Mouse (Mus musculus): ENCODE results near the gene Bmpr1b.

Gene Bmpr1b

DNA sequence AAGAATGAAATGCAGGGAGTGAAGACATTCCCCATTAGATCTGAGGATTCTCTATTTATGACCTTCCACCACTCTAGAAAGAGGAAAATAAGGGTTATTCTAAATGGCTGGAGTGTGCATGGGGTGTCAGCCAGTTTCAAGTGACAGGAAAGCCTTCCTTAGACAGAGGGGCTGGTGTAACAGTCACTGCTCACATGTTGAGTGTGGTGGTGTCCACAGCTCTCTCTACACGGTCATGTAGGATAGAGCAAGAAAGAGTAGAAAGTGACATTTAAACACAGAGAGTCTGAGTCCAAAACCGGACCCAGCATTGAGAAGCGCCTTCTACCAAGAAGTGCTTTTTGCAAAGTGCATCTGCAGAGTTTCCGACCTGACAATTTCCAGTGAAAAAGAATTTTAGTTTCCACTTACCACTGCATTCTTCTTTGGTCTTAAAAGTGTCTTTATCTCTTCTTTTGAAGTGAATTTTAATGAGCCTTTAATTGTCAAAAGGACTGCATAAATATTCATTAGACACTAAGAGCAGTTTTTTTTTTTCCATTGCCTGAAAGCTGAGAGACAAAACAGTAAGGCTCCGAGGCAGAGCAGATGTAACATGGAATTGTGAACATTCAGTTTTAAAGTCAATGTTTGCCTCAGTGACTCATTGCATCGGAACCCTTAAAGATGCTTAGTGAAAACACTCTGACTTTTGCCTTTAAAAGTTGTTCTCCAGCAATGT is 263.2 kb downstream of the Bmpr1b start:
- no peak for DNase-seq (ENCODE audit: low spot score in 2 of 2)

DNA sequence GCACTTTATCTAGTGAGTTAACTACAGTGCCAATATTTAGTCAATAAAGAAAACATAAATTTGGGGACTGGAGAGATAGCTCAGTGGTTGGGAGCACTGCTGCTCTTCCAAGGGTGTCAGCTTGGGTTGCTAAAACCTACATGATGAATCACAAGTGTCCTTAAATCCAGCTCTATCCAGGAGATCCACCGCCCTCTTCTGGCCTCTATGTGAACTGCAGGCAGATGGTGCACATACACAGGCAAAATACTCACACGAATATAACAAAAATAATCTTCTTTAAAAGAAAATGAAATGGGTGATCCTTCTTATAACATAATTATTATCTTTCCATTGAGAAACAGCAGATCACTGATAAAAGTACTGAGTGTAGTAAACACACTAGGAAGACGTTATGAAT is 268.9 kb downstream of the Bmpr1b start:
- no peak for DNase-seq (ENCODE audit: low spot score in 2 of 2)

DNA sequence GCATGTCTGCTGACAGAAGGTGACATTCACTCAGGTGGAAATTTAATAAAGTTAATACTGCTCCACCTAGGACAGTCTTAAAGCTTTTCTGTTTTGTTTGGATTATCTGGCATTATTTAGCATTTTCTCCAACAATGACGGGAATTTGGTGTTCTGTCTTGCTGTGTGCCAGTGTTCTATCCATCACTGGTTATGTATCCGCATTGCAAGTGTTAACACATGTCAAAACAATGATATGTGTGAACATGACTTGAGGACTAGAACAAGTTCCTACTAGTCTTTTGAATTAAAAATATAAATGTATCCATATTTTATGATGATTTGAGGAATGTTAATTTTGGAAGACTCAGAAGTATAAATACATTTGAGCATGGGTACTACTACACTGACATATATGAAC is 269.7 kb downstream of the Bmpr1b start:
- DNase-seq (ENCODE audit: low spot score in 2 of 2) = no peak

DNA sequence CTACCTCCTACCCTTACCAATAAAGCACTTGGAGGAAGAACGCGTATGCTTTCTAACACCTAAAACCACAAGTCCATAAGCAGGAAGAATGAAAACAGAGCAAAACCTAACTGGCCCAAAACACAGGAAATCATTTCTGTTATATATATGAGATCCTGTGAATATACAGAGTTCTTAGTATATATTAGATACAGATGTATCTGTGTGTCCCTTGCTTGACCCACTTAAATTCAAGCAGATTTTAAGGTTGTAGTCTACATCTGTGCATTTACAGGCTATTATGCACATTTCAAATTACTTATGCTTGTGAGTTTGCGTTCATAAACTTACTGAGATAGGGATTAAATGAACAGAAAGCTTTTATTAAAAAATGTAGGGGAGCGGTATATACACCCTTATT is 271.5 kb downstream of the Bmpr1b start:
- no peak for DNase-seq (ENCODE audit: low spot score in 2 of 2)

DNA sequence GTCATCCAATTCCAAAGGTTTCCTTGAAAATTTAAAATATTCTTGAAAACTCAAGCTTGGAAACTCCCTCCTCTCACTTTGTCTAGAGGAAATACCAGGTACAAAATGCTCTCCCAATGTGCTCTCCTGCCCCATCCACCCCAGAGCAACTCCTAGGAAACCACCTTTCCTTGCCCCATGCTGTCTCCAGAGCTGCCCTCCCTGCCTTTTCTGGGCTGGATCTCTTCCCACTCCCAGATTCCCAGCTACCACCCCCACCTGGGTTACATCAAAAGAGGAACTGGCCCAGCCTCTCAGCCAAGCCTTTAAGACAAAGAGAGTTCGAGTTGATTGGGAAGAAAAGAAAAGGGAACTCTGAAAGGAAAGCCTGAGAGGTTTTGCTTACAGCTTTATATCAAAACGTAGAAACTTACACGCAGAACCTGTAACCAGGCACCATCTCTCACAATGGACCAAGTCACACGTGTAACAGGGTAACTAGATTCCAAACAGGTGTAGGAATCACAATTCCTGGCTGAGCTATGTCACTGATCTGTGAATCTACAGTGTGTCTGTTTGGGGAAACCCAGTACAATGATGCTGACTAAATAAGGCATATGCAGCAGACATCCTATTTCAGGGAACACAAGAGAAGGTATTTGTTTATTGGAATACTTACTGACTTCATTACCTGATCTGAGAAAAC is 272.2 kb downstream of the Bmpr1b start:
- DNase-seq (ENCODE audit: low spot score in 2 of 2) = no peak

DNA sequence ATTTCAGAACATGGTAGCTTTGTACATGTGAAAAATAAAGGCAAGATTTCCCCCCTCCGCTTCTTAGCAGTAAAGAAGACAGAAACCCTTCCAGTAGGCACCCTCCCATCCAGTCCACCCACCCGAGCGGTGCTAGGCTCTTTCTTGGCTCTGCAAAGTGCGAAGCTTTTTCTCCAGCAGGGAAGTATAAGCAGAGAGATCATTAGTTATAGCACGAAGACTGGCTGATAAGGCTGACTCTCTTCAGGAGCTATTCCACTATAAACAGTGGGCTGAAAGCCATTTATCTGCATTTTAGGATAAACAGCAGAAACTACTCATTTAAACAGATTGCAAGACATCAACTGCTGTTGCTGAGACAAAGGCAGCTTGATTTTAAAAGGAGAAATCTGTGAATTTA is 274.1 kb downstream of the Bmpr1b start:
- DNase-seq (ENCODE audit: low spot score in 2 of 2) = no peak

DNA sequence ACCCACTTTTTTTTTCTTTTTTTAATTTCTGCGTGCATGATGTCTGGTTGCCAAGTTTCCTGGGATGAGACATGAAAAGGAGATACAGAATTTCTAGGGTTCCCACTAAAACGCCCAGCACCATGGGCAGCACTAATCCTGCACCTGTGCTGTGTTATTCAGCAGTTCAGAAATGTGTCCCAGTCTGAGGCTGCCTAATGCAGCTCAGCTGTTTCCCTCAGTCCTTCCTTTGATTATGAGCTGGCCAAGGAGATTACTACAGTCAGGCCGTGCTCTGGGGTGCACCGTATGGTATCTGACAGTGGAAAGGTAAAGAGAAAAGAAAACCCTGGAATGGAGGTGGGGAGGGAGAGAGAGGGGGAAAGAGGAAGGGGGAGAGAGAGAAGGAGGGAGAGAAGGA is 278.6 kb downstream of the Bmpr1b start:
- no peak for DNase-seq (ENCODE audit: low spot score in 2 of 2)

DNA sequence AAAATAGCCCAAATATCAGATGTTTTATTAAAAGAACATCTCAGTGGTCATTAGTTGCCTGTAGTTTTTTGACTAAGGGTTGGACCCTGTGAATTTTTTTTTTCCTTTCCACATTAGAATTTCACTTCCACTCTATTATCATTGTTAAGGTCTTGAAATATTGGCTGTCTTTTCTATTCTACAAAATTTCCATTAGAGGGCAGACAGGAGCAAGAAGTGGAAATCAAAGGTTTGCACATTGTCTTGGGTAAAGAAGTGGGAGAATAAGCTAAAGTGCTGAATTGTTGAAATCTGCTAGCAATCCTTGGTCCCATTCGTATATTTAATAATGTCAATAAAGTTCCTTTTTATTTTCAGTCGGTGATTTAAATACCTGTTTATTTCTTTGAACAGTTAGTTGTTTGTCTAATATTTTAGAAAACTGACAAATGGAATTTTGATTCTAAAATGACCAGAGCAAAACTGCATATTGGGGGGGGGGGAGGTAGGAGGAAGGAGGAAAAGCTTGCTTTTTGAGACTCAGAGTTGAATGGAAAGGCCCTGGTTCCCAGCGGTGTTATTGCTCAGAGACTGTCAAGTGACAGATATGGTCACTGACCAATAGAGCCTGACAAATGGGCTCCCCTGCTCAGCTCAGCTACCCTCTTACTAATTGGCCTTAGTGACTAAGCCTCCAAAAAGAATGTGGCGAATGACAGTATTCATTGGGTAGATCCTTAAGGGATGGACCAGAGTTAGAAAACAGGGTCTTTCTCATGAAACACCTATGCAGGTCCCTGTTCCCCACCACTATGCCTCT is 281.6 kb downstream of the Bmpr1b start:
- no peak for DNase-seq (ENCODE audit: low spot score in 2 of 2)

DNA sequence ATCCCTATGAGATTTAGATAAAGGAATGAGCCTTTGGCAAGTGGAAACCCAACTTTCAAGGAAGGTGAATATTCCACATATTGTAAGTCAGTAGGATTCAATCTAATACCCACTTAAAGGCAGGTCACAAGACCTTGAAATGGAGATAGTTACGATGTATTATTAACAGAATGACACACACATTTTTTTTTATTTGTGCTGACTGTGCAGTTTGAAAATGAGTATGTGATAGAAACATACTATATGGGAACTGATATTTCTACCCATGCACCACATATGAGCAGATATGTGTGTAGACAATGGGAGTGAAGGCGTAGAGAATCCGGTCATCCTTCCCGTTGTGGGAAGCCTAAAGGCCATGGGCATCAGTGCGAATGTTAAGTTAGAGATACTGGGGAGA is 285.0 kb downstream of the Bmpr1b start:
- DNase-seq (ENCODE audit: low spot score in 2 of 2) = no peak

DNA sequence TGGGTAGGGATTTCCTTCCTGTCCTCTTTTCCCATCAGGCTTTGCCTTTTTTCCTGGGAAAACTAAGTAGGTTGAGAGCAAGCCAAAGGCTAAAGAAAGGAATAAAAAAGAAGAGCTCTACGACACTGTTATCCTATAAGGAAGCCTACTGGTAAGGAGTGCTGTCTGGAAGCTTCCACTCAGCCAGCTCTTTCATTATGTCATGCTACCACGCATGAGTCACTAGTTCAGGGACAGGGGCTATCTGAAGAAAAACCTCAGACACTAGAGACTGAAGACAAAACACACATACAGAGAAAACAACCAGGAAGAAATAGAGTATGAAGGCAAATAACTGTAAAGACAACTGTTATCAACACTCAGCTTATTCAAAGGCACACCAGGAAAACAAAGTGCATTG is 286.7 kb downstream of the Bmpr1b start:
- DNase-seq (ENCODE audit: low spot score in 2 of 2) = no peak

DNA sequence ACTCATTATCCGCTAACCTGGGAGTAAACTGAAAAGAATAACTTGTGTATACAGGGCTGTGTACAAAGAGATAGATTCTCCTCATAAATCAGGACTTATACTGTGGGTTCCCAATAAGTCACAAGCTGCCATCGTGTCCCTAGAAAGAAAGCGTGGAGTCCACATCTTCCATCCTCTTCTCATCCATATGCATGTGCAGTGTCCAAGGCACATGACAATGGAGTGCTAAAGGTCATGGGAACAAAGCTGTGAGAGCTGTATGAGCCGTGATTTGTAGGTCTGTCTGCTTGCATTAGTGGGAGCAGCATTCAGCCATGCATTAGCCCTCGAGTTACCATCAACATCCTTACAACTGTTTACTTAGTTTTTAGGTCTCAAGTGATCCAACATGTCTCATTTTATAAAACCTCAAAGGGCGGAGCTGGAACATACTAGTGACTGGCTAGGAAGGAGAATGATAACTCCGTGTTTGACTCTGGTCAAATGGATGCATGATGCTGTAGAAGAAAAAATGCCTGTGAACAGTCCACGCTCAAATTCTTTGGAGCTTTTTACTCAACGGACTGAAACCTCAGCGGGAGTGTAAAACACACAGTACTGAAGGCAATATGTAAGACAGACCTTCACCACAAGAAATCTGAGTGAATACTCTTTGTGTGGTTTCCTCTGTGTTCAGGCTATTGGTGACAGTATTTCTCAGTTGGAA is 296.7 kb downstream of the Bmpr1b start:
- no peak for DNase-seq (ENCODE audit: low spot score in 2 of 2)

DNA sequence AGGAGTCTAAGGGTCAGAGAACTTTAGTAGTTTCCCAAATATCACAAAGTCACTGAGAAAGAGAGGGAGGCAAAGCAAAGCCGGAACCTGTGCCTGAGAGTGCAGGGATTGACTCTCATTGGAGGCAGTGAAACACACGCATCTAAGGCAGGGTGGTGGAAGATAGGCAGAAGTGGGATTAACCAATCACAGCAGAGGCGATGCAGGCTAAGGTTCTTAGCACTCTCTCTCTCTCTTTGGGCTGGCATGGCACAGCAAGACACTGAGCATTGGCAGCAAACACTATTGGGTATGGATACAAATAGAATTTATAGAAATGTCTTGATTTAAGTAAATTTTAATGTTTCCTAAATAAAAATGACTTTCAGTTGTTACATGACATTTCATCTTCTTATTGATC is 297.4 kb downstream of the Bmpr1b start:
- no peak for DNase-seq (ENCODE audit: low spot score in 2 of 2)

DNA sequence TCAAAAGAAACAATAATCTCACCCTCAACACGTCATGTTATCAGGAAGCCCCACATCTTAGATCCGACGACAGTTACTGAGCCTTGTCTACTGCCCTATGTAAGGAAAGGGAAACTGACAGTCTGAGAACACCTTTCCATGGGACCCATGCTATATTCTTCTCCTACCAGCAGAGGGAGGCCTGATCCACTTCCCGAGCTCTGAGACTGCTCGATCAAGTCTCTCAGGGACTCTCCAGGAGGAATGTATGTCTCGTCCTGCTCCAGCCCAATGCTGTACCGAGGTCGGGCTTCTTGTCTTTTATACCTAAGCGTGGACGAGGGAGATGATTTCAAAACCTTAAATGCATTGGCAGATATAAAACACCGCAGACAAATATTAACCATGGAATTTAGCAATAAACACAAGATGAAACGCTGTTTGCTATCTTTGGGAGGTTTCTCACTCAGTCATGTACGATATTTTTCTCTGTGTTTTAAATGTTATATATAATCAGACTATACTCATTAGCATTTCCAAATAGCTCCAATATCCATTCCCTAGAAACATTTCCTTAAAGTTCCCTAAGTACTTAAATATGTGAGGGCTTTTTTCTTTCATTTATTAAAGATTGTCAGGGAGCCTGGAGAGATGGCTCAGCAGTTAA is 306.3 kb downstream of the Bmpr1b start:
- DNase-seq (ENCODE audit: low spot score in 2 of 2) = peak; percentile 29 to 53

DNA sequence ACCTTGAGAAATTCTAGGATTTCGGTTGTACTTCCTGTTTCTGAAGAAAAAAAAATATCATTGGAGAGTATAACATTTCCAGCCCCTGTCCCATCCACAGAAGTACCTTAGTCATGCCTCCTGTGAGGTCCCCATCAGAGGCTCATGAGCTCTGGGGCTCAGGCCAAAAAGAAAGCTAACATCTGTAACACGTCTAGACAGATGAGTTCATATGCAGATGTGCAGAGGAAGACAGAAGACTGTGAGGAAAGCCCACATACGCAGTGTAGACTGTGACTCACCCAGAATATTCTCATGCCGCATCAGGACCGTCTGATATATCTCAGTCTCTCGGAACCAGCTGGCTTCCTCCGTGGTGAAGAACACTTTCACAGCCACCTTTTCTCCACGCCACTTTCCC is 312.1 kb downstream of the Bmpr1b start:
- DNase-seq (ENCODE audit: low spot score in 2 of 2) = no peak

DNA sequence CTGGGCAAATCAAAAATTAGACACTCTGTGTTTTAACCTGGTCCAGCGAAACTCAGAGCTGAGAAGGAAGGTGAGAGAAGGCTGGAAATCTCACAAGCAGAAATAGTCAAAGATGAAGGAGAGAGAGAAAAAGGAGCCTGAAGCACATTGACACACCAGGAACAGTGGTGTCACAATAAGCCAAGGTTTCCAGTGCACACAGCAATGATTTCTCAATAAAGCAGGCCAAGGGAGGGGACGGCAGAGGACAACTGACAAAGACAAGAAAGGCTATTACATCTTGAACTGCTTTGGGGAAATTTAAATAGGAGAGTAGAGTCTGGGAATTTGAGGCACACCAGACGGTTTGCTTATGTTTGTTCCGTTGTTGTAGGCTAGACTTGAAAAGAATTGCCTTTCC is 314.9 kb downstream of the Bmpr1b start:
- DNase-seq (ENCODE audit: low spot score in 2 of 2) = no peak

DNA sequence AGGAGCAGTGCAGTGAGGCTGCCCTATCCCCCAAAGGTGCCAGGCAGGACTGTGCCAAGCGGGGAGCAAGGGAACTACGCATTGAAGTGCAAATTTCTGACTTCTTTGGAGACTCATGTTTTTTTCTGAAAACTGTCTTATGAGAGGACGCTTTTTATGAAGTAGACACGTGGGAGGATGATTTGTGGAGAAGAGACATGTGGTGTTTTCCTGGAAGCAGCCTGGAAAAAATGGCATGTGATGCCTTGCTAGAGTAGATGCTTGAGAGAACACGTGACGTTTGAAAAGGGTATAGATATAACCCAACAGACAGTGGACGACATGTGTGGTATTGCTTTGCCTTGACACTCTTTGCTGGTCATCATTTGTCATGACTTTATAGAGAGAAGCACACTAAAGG is 319.1 kb downstream of the Bmpr1b start:
- DNase-seq (ENCODE audit: low spot score in 2 of 2) = no peak

DNA sequence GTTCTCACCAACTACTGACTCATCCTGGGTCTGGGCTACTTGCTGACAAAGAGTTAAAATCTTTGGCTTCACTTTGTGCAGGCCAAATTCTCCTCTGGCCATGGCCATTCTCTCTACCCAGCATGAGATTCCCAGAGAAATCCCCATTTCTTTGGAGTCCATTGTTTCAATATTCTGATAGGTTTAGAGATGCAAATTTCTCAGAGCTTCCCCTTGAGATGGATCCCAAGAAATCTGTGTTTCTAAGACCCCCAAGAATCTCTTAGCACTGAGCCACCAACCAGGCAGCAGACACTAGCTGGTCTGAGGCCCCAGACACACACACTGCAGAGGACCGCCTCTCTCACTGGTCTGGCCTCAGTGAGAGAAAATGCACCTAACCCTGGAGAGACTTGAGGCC is 320.0 kb downstream of the Bmpr1b start:
- no peak for DNase-seq (ENCODE audit: low spot score in 2 of 2)

DNA sequence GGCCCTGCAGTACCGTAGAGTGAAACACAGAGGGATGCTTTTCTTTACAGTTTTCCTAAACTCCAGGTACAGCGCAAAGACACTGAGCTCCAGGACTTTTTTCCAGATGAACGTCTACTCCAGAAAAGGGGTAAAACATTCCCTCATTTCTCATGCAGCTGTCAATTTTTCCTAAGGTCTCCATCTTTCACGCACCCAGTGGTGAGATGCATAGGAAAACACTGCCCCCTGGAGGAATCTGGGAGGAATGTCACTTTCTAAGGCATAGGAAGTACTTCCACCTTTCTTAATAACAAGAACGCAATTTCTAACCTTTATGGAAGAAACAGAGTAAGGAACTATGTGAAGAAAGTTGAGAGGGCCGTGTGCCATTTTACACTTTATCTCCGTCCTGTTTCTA is 330.4 kb downstream of the Bmpr1b start:
- DNase-seq (ENCODE audit: low spot score in 2 of 2) = peak in 1 of 2 experiments; percentile 24

DNA sequence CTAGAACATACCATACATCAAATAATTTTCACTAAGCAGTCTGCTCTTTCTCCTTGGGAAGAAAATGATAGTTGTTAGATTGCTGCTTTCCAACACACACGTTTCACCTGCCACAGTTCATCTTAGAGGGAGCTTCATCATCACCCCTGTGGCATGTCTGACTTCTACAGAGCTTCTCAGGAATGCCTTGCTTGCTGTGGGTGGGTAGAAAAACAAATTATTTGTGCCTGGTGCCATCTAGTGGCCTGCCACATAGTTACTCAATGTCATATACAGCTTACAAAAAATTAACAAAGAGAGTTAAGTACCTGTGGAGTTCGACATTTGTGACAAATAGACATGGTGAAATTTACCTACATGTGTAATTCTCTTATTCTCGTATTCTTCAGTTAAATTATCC is 338.1 kb downstream of the Bmpr1b start:
- peak in 1 of 2 experiments; percentile 70 for DNase-seq (ENCODE audit: low spot score in 2 of 2)

DNA sequence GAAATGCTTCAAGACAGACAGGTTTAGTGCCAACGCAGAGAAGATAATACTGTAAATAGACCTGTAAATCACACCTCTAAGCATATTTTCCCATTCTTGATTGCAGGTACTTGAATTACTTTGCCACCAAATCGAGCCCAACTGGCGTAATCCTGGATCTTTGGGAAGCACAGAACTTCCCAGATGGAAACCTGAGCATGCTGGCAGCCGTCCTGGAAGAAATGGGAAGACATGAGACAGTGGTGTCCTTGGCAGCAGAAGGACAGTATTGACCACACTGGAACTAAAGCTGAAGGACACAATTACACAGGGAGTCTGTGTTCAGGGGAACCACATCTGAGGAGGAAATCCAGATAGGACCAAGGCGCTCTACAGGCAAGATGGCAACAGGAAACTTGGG is 340.9 kb downstream of the Bmpr1b start:
- DNase-seq (ENCODE audit: low spot score in 2 of 2) = no peak

DNA sequence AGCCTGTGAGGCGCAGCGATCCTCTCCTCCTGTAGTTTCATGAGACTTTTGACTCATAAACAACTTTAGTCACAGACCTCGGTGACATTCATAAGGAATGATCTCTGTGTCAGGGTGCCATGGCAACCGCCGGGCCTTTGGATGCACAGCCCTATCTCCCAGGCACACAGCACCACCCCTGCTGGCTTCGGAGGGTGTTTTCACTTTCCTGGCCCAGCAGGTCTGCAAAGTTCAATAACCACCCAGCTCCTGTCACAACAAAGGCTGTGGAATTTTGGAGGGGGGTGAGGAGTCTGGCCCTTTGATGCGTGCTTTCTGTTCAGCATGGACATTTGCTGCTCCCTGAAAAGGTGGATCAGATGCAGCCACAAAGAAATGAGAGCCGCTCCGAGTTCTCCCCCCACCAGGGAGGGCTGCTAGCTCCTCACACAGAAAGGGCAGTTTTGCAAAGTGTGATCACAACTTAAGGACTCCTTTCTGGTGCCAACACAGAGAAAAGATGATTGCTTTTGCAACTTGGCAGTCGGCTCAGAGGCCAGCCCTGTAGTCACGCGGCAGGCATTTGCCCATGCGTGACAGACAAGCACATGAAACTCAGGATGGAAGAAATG is 349.8 kb downstream of the Bmpr1b start:
- DNase-seq (ENCODE audit: low spot score in 2 of 2) = peak in 1 of 2 experiments; percentile 41
